Mouse (Mus musculus): ENCODE measurements around the gene Efna1.

The Efna1 gene

GRCm38 (mm10) chr3:89314791-89315190 is 33.8 kb upstream of the Efna1 start:
- intact Hi-C loops (cut with DNase I): loop anchor here (5.0 to 10.0 kb wide), 2 partner anchors 38 to 170 kb away; no protein-coding TSS in a partner anchor

- intact Hi-C loops (cut with DNase I): loop anchor here (10.0 kb wide), 1 partner anchor 170 kb away; no protein-coding TSS in a partner anchor
Measured at GRCm38 (mm10) chr3:89314340-89314739, 33.4 kb upstream of the Efna1 start.

GRCm38 (mm10) chr3:89308089-89308488 is 27.1 kb upstream of the Efna1 start:
- intact Hi-C loops (cut with DNase I): no loop called here

- intact Hi-C loops (cut with DNase I): no loop called here
Measured at GRCm38 (mm10) chr3:89305551-89306325, 24.8 kb upstream of the Efna1 start.

GRCm38 (mm10) chr3:89305105-89305504 is 24.2 kb upstream of the Efna1 start:
- intact Hi-C loops (cut with DNase I): no loop called here

GRCm38 (mm10) chr3:89304440-89304839 is 23.5 kb upstream of the Efna1 start:
- intact Hi-C loops (cut with DNase I): no loop called here

- intact Hi-C loops (cut with DNase I): no loop called here
Measured at GRCm38 (mm10) chr3:89300514-89300913, 19.6 kb upstream of the Efna1 start.

- intact Hi-C loops (cut with DNase I): no loop called here
Measured at GRCm38 (mm10) chr3:89300071-89300470, 19.1 kb upstream of the Efna1 start.

GRCm38 (mm10) chr3:89299499-89299898 is 18.6 kb upstream of the Efna1 start:
- intact Hi-C loops (cut with DNase I): no loop called here

GRCm38 (mm10) chr3:89298908-89299307 is 18.0 kb upstream of the Efna1 start:
- intact Hi-C loops (cut with DNase I): no loop called here

GRCm38 (mm10) chr3:89296761-89297396 is 15.9 kb upstream of the Efna1 start:
- intact Hi-C loops (cut with DNase I): no loop called here

- intact Hi-C loops (cut with DNase I): no loop called here
Measured at GRCm38 (mm10) chr3:89295685-89296230, 14.8 kb upstream of the Efna1 start.

- intact Hi-C loops (cut with DNase I): no loop called here
Measured at GRCm38 (mm10) chr3:89294195-89294594, 13.3 kb upstream of the Efna1 start.

- intact Hi-C loops (cut with DNase I): no loop called here
Measured at GRCm38 (mm10) chr3:89293247-89293918, 12.4 kb upstream of the Efna1 start.

GRCm38 (mm10) chr3:89292303-89292702 is 11.4 kb upstream of the Efna1 start:
- intact Hi-C loops (cut with DNase I): no loop called here

GRCm38 (mm10) chr3:89291874-89292273 is 10.9 kb upstream of the Efna1 start:
- intact Hi-C loops (cut with DNase I): no loop called here

- intact Hi-C loops (cut with DNase I): no loop called here
Measured at GRCm38 (mm10) chr3:89288503-89288928, 7.6 kb upstream of the Efna1 start.

- intact Hi-C loops (cut with DNase I): no loop called here
Measured at GRCm38 (mm10) chr3:89287286-89287685, 6.3 kb upstream of the Efna1 start.

GRCm38 (mm10) chr3:89285526-89285925 is 4.6 kb upstream of the Efna1 start:
- intact Hi-C loops (cut with DNase I): no loop called here

- intact Hi-C loops (cut with DNase I): no loop called here
Measured at GRCm38 (mm10) chr3:89284261-89284660, 3.3 kb upstream of the Efna1 start.

- intact Hi-C loops (cut with DNase I): loop anchor here (1.0 kb wide), 1 partner anchor 32 kb away; no protein-coding TSS in a partner anchor
Measured at GRCm38 (mm10) chr3:89282291-89282643, 1.3 kb upstream of the Efna1 start.
